Mouse (Mus musculus) CH12.LX (cell line): ENCODE results near the gene Inpp5d. TPM values are rescaled to one million over a fixed set of nuclear protein-coding genes. Genes with fewer than 3 reads are reported as not detected.

Source experiments
- DNase-seq: peaks from one replicate; pipeline ENCODE4 v3.0.0-alpha.2; 2013; ENCODE audit errors: extremely low read depth
- H3K27ac ChIP-seq: 2 replicates; pipeline ENCODE4 v1.5.1; 2012; ENCODE audit warnings: low read depth, mild to moderate bottlenecking, control low read depth, moderate library complexity; ENCODE audit not compliant: insufficient read depth
- H3K27me3 ChIP-seq: replicated peaks from 2 replicates; pipeline ENCODE3; 2012; ENCODE audit warnings: inconsistent platforms
- H3K36me3 ChIP-seq, 2 experiments: replicated peaks in 1 of 2; 2 replicates each; pipeline versions ENCODE3 to v1.6.1; 2012; ENCODE audit warnings: inconsistent platforms in 1 of 2, low read length in 1 of 2, mild to moderate bottlenecking in 1 of 2, mixed read lengths in 1 of 2, moderate library complexity in 1 of 2; ENCODE audit not compliant: control insufficient read depth in 1 of 2, insufficient read depth in 1 of 2
- H3K4me1 ChIP-seq, 2 experiments: 2 replicates each; pipeline ENCODE4 v1.6.1; 2012; ENCODE audit warnings: inconsistent platforms in 1 of 2, moderate library complexity in 1 of 2; ENCODE audit not compliant: insufficient read depth in 2 of 2, control insufficient read depth in 1 of 2
- H3K4me2 ChIP-seq: 2 replicates; pipeline ENCODE4 v1.6.1; 2012; ENCODE audit warnings: low read depth, mild to moderate bottlenecking, control low read depth; ENCODE audit not compliant: poor library complexity, insufficient read depth, severe bottlenecking
- H3K4me3 ChIP-seq, 3 experiments: fragments of 150-350 bp in 1 of 3; sonication (generic) in 1 of 3; replicated peaks in 1 of 3; 2 replicates each; pipeline versions ENCODE3 to v1.5.1; 2011 to 2012; ENCODE audit warnings: low read depth in 2 of 3, low read length in 2 of 3, mild to moderate bottlenecking in 2 of 3, moderate library complexity in 2 of 3, control low read depth in 1 of 3, improper control_type of control experiment in 1 of 3, inconsistent platforms in 1 of 3, mixed read lengths in 1 of 3; ENCODE audit not compliant: poor library complexity in 1 of 3
- H3K79me2 ChIP-seq: replicated peaks from 2 replicates; pipeline ENCODE4 v1.6.1; 2012; ENCODE audit warnings: mild to moderate bottlenecking, moderate library complexity; ENCODE audit not compliant: control insufficient read depth, poor library complexity, insufficient read depth, severe bottlenecking; ENCODE audit errors: extremely low read depth
- H3K9ac ChIP-seq: 2 replicates; pipeline ENCODE4 v1.6.1; 2012; ENCODE audit warnings: low read depth, mild to moderate bottlenecking, control low read depth, moderate library complexity; ENCODE audit not compliant: insufficient read depth
- H3K9me3 ChIP-seq: replicated peaks from 2 replicates; pipeline ENCODE3; 2012; ENCODE audit warnings: low read length, inconsistent platforms, mixed read lengths
- CHD1 ChIP-seq: IDR thresholded peaks from 2 replicates; pipeline ENCODE4 v1.6.1; 2012; ENCODE audit warnings: low read depth, low read length, improper control_type of control experiment, inconsistent platforms
- CHD2 ChIP-seq: IDR thresholded peaks from 2 replicates; pipeline ENCODE4 v1.6.1; 2011; ENCODE audit warnings: low read length, improper control_type of control experiment
- CTCF ChIP-seq, 2 experiments: IDR thresholded peaks in 1 of 2; conservative IDR thresholded peaks in 1 of 2; 2 replicates each; pipeline ENCODE4 v1.5.1; 2011 to 2012; ENCODE audit warnings: low read depth in 2 of 2, low read length in 2 of 2, improper control_type of control experiment in 1 of 2, inconsistent platforms in 1 of 2, mild to moderate bottlenecking in 1 of 2, moderate library complexity in 1 of 2
- E2F4 ChIP-seq: IDR thresholded peaks from 2 replicates; pipeline ENCODE4 v1.6.1; 2011; ENCODE audit warnings: low read depth, low read length, improper control_type of control experiment; ENCODE audit not compliant: insufficient replicate concordance
- EP300 ChIP-seq: IDR thresholded peaks from 2 replicates; pipeline ENCODE4 v1.6.1; 2011; ENCODE audit warnings: low read length, improper control_type of control experiment
- ETS1 ChIP-seq: conservative IDR thresholded peaks from 2 replicates; pipeline ENCODE4 v1.6.1; 2012; ENCODE audit warnings: low read depth, mild to moderate bottlenecking, inconsistent platforms, low read length, improper control_type of control experiment, moderate library complexity
- GABPA ChIP-seq: IDR thresholded peaks from 2 replicates; pipeline ENCODE4 v1.6.1; 2012; ENCODE audit warnings: low read depth, low read length, improper control_type of control experiment, inconsistent platforms; ENCODE audit not compliant: insufficient replicate concordance
- HCFC1 ChIP-seq: IDR thresholded peaks from 2 replicates; pipeline ENCODE4 v1.6.1; 2012; ENCODE audit warnings: low read depth, mild to moderate bottlenecking, inconsistent platforms, low read length, improper control_type of control experiment
- IRF4 ChIP-seq: IDR thresholded peaks from 2 replicates; pipeline ENCODE4 v1.6.1; 2014; ENCODE audit warnings: low read depth, mild to moderate bottlenecking, inconsistent platforms, low read length, improper control_type of control experiment
- JUN ChIP-seq: IDR thresholded peaks from 2 replicates; pipeline ENCODE4 v1.6.1; 2011; ENCODE audit warnings: low read depth, mild to moderate bottlenecking, low read length, improper control_type of control experiment, moderate library complexity; ENCODE audit not compliant: insufficient read depth
- JUND ChIP-seq: conservative IDR thresholded peaks from 2 replicates; pipeline ENCODE4 v1.6.1; 2011; ENCODE audit warnings: low read depth, low read length, improper control_type of control experiment
- MAFK ChIP-seq: IDR thresholded peaks from 2 replicates; pipeline ENCODE4 v1.6.1; 2011; ENCODE audit warnings: low read length, improper control_type of control experiment; ENCODE audit not compliant: insufficient replicate concordance
- MAX ChIP-seq: IDR thresholded peaks from 2 replicates; pipeline ENCODE4 v1.6.1; 2011; ENCODE audit warnings: low read length, improper control_type of control experiment
- MEF2A ChIP-seq: IDR thresholded peaks from 2 replicates; pipeline ENCODE4 v1.6.1; 2014; ENCODE audit warnings: low read depth, mild to moderate bottlenecking, inconsistent platforms, low read length, improper control_type of control experiment, borderline replicate concordance
- MXI1 ChIP-seq: IDR thresholded peaks from 2 replicates; pipeline ENCODE4 v1.6.1; 2011; ENCODE audit warnings: mild to moderate bottlenecking, low read depth, low read length, improper control_type of control experiment
- MYC ChIP-seq: IDR thresholded peaks from 2 replicates; pipeline ENCODE4 v1.6.1; 2011; ENCODE audit warnings: low read depth, mild to moderate bottlenecking, improper control_type of control experiment, low read length
- NELFE ChIP-seq: IDR thresholded peaks from 2 replicates; pipeline ENCODE4 v1.6.1; 2011; ENCODE audit warnings: low read depth, low read length, improper control_type of control experiment
- NRF1 ChIP-seq: IDR thresholded peaks from 2 replicates; pipeline ENCODE4 v1.6.1; 2014; ENCODE audit warnings: low read depth, mild to moderate bottlenecking, inconsistent platforms, low read length, improper control_type of control experiment, moderate library complexity
- PAX5 ChIP-seq: IDR thresholded peaks from 2 replicates; pipeline ENCODE4 v1.6.1; 2012; ENCODE audit warnings: low read length, inconsistent platforms, mixed read lengths
- POLR2A ChIP-seq: IDR thresholded peaks from 2 replicates; pipeline ENCODE4 v1.6.1; 2011; ENCODE audit warnings: low read depth, mild to moderate bottlenecking, improper control_type of control experiment, low read length
- RAD21 ChIP-seq: IDR thresholded peaks from 2 replicates; pipeline ENCODE4 v1.6.1; 2011; ENCODE audit warnings: low read depth, mild to moderate bottlenecking, low read length, improper control_type of control experiment, moderate library complexity
- SIN3A ChIP-seq: IDR thresholded peaks from 2 replicates; pipeline ENCODE4 v1.6.1; 2012; ENCODE audit warnings: low read length, improper control_type of control experiment, inconsistent platforms
- TBP ChIP-seq: conservative IDR thresholded peaks from 2 replicates; pipeline ENCODE4 v1.6.1; 2011; ENCODE audit warnings: low read depth, low read length, improper control_type of control experiment
- TCF12 ChIP-seq: IDR thresholded peaks from 2 replicates; pipeline ENCODE4 v1.6.1; 2014; ENCODE audit warnings: low read depth, mild to moderate bottlenecking, inconsistent platforms, low read length, improper control_type of control experiment
- USF2 ChIP-seq: conservative IDR thresholded peaks from 2 replicates; pipeline ENCODE4 v1.6.1; 2011; ENCODE audit warnings: low read depth, low read length, improper control_type of control experiment
- ZMIZ1 ChIP-seq: IDR thresholded peaks from 2 replicates; pipeline ENCODE4 v1.6.1; 2012; ENCODE audit warnings: low read depth, mild to moderate bottlenecking, inconsistent platforms, low read length, improper control_type of control experiment
- ZNF384 ChIP-seq: IDR thresholded peaks from 2 replicates; pipeline ENCODE4 v1.6.1; 2012; ENCODE audit warnings: low read depth, low read length, improper control_type of control experiment, inconsistent platforms
- dilution Hi-C: fragments of 300-500 bp; cut with MboI; formaldehyde crosslinking; loops from 2 replicates; pipeline ENCODE4 v1.14.3; 2020; ENCODE audit warnings: low sequenced_read_pairs; ENCODE audit not compliant: extremely low pct_unique_long_range_greater_than_20kb, extremely low pct_ligation_motif_present
- in situ Hi-C: fragments of 300-500 bp; cut with MboI; formaldehyde crosslinking; loops from 3 replicates; pipeline ENCODE4 v1.14.3; 2019; ENCODE audit warnings: low sequenced_read_pairs, low pct_ligation_motif_present, low pct_unique_long_range_greater_than_20kb, mixed read lengths
- polyA plus RNA-seq: library from polyadenylated mRNA; unstranded; fragments of >175 nt; gene quantifications from 2 replicates; pipeline ENCODE4 v1.2.1, GENCODE M21; 2012; ENCODE audit warnings: low read depth; ENCODE audit not compliant: insufficient read length
- total RNA-seq, 2 experiments: library from RNA; depleted of rRNA; stranded (reverse); fragments of 300-350 nt in 1 of 2; fragments of >200 nt in 1 of 2; gene quantifications; 2 replicates each; pipeline ENCODE4 v1.2.3; 2012 to 2014

The Inpp5d gene
- total and polyA plus RNA-seq, 3 experiments, result 97.1 to 109 (median 106) TPM

GRCm38 (mm10) chr1:87673822-87674604 lies 53.9 kb downstream of the Inpp5d start:
- Histone ChIP-seq H3K27ac (no peak overlapping the region), H3K36me3 (peaks cover 62 to 89% of the 10 kb centered on the region in 2 experiments), H3K9ac (no peak overlapping the region), H3K4me1 (no peaks in the 10 kb centered on the region), H3K4me3 (no peak overlapping the region), H3K79me2 (0 out of 2 replicates have a peak, but pooled peaks cover 3% of the 10 kb centered on the region), H3K9me3 (no peaks in the 10 kb centered on the region), H3K4me2 (no peak overlapping the region), H3K27me3 (no peaks in the 10 kb centered on the region)
- TF ChIP-seq MAX (no peak), E2F4 (no peak), ZNF384 (no peak), JUND (no peak), POLR2A (no peak), JUN (no peak), CHD2 (no peak), TCF12 (no peak), RAD21 (no peak), CHD1 (no peak), NELFE (no peak), CTCF (conservative IDR thresholded peaks at IDR 0.05 in 1 of 2, IDR thresholded peaks at IDR 0.05 in 1 of 2; ENCODE audit: low read depth in 2 of 2, low read length in 2 of 2) (no peak), GABPA (no peak), MAFK (no peak), ZMIZ1 (no peak), PAX5 (no peak)
- DNase-seq, result no peak
- dilution Hi-C loops (no loop called here), in situ Hi-C loops (no loop called here)

- Histone ChIP-seq H3K36me3 (peaks cover 63 to 91% of the 10 kb centered on the region in 2 experiments), H3K4me3 (no peak overlapping the region), H3K4me2 (no peak overlapping the region), H3K4me1 (no peaks in the 10 kb centered on the region), H3K9me3 (no peaks in the 10 kb centered on the region), H3K79me2 (no peaks in the 10 kb centered on the region), H3K27me3 (no peaks in the 10 kb centered on the region), H3K27ac (no peak overlapping the region), H3K9ac (no peak overlapping the region)
- TF ChIP-seq HCFC1 (no peak), USF2 (no peak), POLR2A (no peak), ETS1 (no peak), NRF1 (no peak), TBP (no peak), MYC (no peak), MEF2A (no peak), IRF4 (no peak), MXI1 (no peak), EP300 (no peak), CHD2 (no peak), SIN3A (no peak), PAX5 (no peak)
- dilution Hi-C loops (no loop called here), in situ Hi-C loops (no loop called here)
- DNase-seq, result no peak
Measured at GRCm38 (mm10) chr1:87676006-87676405, 55.9 kb downstream of the Inpp5d start.
